Mouse (Mus musculus) bone marrow, adult 2 months (tissue): Measurements from ENCODE around the gene Pacrg. TPM values are rescaled to one million over a fixed set of nuclear protein-coding genes. Genes with fewer than 3 reads are reported as not detected.

Experiments
- H3K27ac ChIP-seq: fragments of 200-500 bp; 2 replicates; pipeline ENCODE4 v1.5.1; 2012; ENCODE audit warnings: low read depth, mild to moderate bottlenecking, control low read depth, inconsistent platforms, low read length; ENCODE audit not compliant: control insufficient read depth, poor library complexity, insufficient read depth
- H3K4me1 ChIP-seq: fragments of 200-500 bp; 2 replicates; pipeline ENCODE4 v1.6.1; 2011; ENCODE audit warnings: low read length; ENCODE audit not compliant: control insufficient read depth, insufficient read depth
- H3K4me3 ChIP-seq: fragments of 200-500 bp; replicated peaks from 2 replicates; pipeline ENCODE3; 2011; ENCODE audit warnings: mild to moderate bottlenecking, low read depth, low read length, control low read depth; ENCODE audit not compliant: control insufficient read depth
- CTCF ChIP-seq: fragments of 200-500 bp; IDR thresholded peaks from 2 replicates; pipeline ENCODE4 v1.5.1; 2011; ENCODE audit warnings: low read length, control low read depth; ENCODE audit not compliant: control insufficient read depth, insufficient read depth
- POLR2A ChIP-seq: fragments of 200-500 bp; IDR thresholded peaks from 2 replicates; pipeline ENCODE4 v1.6.1; 2011; ENCODE audit warnings: low read depth, mild to moderate bottlenecking, control low read depth, low read length, borderline replicate concordance; ENCODE audit not compliant: control insufficient read depth
- WGBS: fragments of 180-500 bp; shearing (Covaris S2); methylation state at CpG from one replicate; pipeline ENCODE4 v1.1.7; 2018; 5-methylcytosine and 5-hydroxymethylcytosine counted together
- polyA plus RNA-seq: library from polyadenylated mRNA; stranded (reverse); fragments of >200 nt; gene quantifications from 2 replicates; pipeline ENCODE4 v1.2.4, GENCODE M21; 2011; ENCODE audit warnings: low replicate concordance; ENCODE audit not compliant: missing spikeins, insufficient read depth, insufficient read length

The Pacrg gene
- polyA plus RNA-seq, 1 experiment = not detected

DNA sequence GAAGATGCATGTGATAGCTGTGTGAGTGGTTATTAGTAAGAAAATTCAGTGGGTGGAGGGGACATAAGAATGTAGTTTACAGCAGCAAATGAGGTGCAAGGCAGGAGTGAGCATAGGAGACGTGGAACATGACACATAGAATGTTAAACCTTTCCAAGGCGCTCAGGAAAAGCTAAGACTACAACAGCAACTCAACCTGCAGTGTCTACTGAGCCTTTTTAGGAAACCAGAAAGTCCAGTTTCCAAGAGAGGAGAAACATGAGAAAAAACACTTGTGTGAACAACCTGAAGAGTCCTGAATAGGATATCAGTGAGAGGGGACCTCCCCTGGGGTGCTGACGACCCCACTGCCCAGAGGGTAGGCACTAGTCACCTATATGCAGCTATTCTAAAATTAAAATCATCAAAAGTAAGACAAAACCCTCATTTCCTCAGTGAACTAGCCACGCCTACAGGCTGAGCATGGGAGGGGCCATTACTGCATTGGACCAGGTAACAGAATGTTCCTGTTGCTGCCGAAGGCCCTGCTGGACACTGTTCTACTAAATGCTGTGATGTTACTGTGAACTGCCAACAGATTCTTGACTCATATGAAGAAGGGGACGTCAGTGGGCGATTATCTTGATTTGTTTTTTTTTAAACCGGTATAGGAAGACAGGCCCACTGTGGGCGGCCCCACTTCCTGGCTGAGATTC, 370.1 kb downstream of the Pacrg start:
- H3K4me1 ChIP-seq = no peaks in the 10 kb centered on the region
- no peak for TF ChIP-seq CTCF
- no peak for TF ChIP-seq POLR2A
- no peak overlapping the region for H3K4me3 ChIP-seq
- WGBS = 80% methylated on average over 9 of the region's 9 CpGs
- no peak overlapping the region for H3K27ac ChIP-seq

DNA sequence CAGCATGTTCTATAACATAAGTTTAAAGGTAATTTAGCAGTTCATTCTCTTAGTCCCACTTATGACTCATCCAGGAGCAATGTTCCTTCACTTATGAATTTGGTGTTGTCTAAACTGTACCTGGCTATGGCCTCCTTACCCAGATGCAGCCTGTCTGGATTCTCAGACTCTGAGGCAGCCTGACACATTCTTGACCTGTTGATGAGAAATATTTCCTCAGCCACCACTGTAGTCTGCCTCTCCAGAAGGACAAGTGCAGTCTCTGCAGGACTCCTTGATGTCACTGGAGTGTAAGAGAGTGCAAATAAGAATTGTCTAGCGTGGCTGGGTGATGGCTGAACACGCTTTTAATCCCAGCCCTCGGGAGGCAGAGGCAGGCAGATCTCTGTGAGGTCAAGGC, 373.0 kb downstream of the Pacrg start:
- no peak for TF ChIP-seq CTCF
- no peak for TF ChIP-seq POLR2A
- Histone ChIP-seq H3K4me3 (no peak overlapping the region), H3K27ac (no peak overlapping the region), H3K4me1 (no peaks in the 10 kb centered on the region)
- WGBS = 75% methylated on average over 3 of the region's 3 CpGs

GRCm38 (mm10) chr17:10465467-10465866, 374.6 kb downstream of the Pacrg start:
- 83% methylated on average over 6 of the region's 6 CpGs for WGBS
- Histone ChIP-seq H3K4me3 (no peak overlapping the region), H3K4me1 (no peaks in the 10 kb centered on the region), H3K27ac (no peak overlapping the region)
- TF ChIP-seq POLR2A = no peak
- no peak for TF ChIP-seq CTCF

DNA sequence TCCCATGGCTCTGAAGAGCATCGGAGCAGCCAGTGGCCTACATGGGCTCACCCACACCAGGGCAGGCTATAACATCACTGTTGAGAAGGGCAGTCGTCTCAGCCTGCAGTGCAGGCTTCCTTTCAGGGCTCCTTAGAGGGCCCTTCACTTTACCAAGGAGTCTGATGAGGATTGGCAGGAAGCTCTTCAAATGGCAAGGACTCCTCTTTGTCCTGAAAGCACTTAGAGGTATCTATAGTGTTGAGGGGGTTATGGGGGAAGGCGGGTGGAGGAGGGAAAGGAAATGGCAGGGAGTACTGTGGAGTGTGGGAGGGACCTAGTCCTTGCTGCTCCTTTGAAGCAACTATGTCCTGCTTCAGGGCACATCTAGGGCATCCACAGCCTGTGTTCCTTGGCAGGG, 375.4 kb downstream of the Pacrg start:
- 72% methylated on average over 3 of the region's 3 CpGs for WGBS
- no peaks in the 10 kb centered on the region for H3K4me1 ChIP-seq

DNA sequence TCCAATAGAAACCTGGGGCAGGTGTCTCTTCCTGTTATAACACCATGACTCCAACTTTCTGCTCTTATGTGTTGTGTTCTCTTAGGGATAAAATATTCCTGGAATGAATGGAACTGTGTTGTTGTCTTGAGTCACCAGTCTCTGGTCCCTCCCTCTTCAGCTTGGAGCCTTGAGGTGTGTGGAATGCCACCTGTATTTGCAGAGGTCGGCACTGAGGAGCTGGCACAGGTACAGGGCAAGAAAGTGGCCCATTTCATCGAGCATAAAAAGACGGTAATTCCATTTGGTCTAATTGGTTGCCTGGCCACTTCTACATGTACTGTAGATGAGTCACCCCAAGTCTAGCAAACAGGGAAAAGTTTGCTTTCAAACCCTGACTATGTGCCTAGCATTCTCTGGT, 376.5 kb downstream of the Pacrg start:
- H3K4me1 ChIP-seq = no peaks in the 10 kb centered on the region
- H3K27ac ChIP-seq = no peak overlapping the region
- no peak overlapping the region for H3K4me3 ChIP-seq
- 75% methylated on average over 3 of the region's 3 CpGs for WGBS
- TF ChIP-seq POLR2A = no peak
- TF ChIP-seq CTCF = no peak

More for the DNA sequence above, 375.4 kb downstream of the Pacrg start:
- no peak overlapping the region for H3K4me3 ChIP-seq
- TF ChIP-seq CTCF = no peak
- TF ChIP-seq POLR2A = no peak
- no peak overlapping the region for H3K27ac ChIP-seq

DNA sequence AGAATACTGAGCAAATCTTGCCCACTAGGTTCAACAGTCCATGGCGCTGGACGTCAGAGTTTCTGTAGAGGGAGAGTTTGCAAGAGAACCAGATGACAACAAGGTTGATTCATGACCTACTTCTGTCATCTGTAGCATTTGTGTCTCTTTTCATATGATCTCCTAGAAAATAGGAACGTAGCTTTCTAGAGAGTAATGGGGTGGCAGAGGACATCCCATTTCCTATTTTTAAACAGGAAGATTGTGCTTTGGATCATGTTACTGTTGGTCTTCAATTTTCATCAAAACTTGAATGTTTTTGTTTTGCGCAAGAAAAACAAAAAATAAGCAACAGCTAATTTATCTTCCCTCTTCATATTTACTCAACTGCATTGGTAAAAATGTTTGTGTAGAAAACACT, 379.2 kb downstream of the Pacrg start:
- no peaks in the 10 kb centered on the region for H3K4me1 ChIP-seq
- H3K4me3 ChIP-seq = no peak overlapping the region
- TF ChIP-seq POLR2A (no peak), CTCF (no peak)
- WGBS = 79% methylated on average over 4 of the region's 4 CpGs
- no peak overlapping the region for H3K27ac ChIP-seq

- Histone ChIP-seq H3K4me3 (no peak overlapping the region), H3K27ac (no peak overlapping the region), H3K4me1 (no peaks in the 10 kb centered on the region)
- no peak for TF ChIP-seq POLR2A
- no peak for TF ChIP-seq CTCF
Measured at GRCm38 (mm10) chr17:10458743-10459142, 381.4 kb downstream of the Pacrg start.

DNA sequence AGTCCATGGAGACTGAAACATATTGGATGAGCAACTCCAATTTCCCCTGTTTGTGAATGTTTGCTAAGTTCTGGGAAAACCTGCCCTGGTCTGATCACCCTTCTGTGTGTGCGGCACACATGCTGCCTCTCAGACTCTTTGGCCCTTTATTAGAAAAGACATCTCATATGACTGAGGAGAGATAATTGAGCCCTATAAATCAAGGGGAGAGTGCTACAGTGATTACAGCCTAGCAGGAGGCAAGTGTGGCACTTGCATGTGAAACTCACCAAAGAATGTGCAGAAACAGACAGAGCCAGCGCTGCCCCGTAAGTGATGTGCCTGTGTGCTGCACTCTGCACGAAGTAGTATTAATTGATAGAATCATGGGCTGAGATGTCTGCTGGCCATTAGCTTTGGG, 383.7 kb downstream of the Pacrg start:
- no peak for TF ChIP-seq POLR2A
- Histone ChIP-seq H3K4me3 (no peak overlapping the region), H3K27ac (no peak overlapping the region), H3K4me1 (no peaks in the 10 kb centered on the region)
- WGBS = 88% methylated on average over 4 of the region's 4 CpGs

GRCm38 (mm10) chr17:10455961-10456360, 384.1 kb downstream of the Pacrg start:
- Histone ChIP-seq H3K4me3 (no peak overlapping the region), H3K27ac (no peak overlapping the region), H3K4me1 (no peaks in the 10 kb centered on the region)
- TF ChIP-seq POLR2A = no peak
- TF ChIP-seq CTCF = no peak
- 85% methylated on average over 7 of the region's 7 CpGs for WGBS
